Mouse (Mus musculus) B cell, adult 2 months (primary cell): Measurements from ENCODE around the gene Glg1.
"Not testable (repeated sequence)": the region's sequence is repeated elsewhere in the genome, so short reads cannot be mapped to it uniquely, and the experiment has no call there.

Source experiments
- DNase-seq, 2 experiments: peaks; one replicate each; pipeline ENCODE4 v3.0.0; 2022

Glg1 gene

GRCm38 (mm10) chr8:111258631-111259407 lies at the start of gene Glg1:
Glg1 (minus strand) TSS chr8:111259216.
- peak; percentile 97 to 98 for DNase-seq

- no peak for DNase-seq
These were observed 46.2 kb upstream of the Glg1 start for GRCm38 (mm10) chr8:111305031-111305730.

- DNase-seq: no peak
These were observed 45.3 kb upstream of the Glg1 start for GRCm38 (mm10) chr8:111304359-111304758.

DNA sequence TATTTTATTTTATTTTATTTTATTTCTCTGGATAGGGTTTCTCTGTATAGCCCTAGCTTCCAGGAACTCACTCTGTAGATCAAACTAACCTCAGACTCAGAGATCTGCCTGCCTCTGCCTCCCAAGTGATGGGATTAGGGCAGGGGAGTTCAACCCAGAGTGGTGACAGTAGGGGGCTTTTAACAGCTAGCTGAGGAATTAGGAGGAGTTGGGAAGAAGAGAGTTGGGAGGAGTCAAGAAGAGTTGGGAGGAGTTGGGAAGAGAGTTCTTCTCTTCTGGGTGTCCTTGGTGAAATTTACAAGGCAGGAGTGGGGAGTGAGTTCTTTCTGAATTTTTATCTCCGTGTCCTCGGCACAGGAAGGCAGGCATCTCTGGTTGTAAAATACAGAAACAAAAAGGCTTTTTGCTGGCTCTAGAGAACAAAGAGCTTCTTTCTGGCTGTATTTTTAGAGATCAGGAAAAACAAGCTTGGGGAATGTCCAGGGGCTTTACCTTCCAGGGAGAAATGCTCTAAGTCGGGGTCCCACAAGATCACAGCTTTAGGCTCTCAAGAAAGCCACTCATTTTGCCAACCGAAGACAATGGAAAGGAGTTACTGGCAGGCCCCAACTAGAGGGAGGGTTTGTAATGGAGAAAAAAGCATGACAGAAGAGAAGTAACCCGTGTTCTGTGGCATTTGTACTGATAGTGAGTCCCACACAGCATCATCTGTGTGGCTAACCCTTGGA lies 44.2 kb upstream of the Glg1 start:
- not testable (repeated sequence) for DNase-seq

GRCm38 (mm10) chr8:111300597-111301546 lies 41.9 kb upstream of the Glg1 start:
- DNase-seq: peak; percentile 26 to 30

DNA sequence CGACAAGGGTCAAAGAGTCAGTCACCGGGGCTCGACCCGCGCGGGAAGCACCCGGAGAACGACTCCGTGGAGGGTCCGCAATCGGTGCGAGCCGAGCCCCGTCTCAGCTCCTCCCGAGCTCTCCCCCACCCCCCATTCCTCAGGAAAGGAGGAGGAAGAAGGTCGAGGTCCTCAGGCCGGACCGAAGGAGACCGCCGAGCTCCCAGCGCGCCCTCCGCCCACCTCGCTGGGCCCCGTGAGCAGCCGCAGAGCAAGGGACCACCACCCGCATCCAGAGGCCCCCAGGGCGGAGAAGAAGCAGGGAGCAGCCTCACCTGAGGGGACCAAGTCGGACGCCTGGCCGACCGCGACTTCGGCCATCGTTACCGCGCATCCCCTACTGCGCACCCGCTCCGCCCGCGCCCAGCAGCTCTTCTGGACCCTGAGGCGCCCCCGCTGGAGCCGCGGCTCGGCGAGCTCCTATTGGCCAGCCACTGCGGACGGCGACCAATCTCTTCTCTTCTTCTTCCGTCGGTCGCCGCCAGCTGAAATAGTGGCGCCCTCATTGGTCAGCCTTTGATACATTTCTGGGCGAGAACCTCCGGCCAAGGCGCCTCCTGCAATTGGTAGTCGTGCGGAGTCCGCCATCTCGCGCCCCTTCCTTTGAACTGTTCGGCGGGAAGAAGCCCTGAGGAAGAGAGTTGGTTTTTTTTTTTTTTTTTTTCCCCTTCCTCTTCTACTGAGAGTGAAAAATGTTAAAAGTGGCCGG lies 41.0 kb upstream of the Glg1 start, which contains the start of gene Rfwd3:
Gene Rfwd3, minus strand, starts transcription at position 402 of the 748 bp plus-strand sequence.
- peak; percentile 91 to 93 for DNase-seq

DNA sequence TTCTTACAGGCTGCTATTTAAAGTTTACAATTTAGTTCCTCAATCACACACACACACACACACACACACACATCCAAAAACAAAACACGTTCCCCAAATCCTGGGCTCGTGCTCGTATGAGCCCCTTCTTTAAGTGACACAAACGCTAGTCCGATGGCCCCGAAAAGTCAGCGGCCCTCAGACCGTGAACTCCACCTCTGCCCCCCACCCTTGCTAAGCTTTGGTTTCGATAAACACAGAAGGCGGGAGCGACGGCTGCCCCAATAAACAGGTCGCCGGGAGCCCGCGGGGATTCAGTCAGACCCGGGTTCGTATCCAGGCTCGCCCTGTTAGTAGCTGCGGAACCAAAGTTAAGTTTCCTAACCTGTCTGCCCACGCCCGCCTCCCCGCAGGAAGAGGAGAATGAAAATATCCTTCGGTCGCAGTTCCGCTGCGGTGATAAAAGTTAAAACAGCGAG lies 40.4 kb upstream of the Glg1 start:
- peak; percentile 87 to 88 for DNase-seq

GRCm38 (mm10) chr8:111298011-111298410 lies 39.0 kb upstream of the Glg1 start:
- DNase-seq: no peak

DNA sequence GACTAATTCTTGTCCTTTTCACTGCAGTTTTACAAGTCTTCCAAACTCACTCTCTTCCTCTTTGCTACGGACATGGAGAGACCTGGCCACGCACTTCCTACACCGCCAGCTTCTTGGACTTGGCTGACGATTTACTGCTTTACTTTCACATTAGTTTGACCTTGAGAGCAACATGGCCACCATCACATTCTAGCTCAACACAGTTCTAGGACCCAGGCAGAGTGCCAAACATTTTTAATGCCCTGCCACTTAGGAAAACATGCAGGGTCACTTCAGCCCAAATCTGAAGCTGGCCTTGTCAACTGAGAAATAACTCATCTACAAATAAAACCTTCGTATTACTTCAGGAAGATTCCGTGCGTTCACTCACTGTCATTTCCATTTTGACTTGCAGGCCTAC lies 32.7 kb upstream of the Glg1 start:
- DNase-seq: no peak

DNA sequence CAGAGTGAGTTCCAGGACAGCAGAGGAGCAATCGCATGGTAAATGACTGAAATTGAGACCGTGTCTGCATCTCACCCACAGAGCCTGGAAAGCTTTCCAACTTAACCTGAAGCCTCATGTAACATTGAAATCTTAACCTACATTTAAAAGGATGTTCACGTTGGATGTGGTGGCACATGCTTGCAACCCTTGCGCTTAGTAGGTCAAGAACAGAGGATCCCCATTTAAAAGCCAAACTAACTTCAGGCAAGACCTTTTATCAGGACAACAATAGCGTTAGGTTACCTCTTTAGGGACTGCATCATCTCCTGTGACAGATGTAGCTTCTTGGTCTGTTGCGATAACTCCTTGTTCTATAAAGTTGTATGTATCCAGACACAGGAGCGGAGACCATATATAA lies 31.6 kb upstream of the Glg1 start:
- DNase-seq: no peak

DNA sequence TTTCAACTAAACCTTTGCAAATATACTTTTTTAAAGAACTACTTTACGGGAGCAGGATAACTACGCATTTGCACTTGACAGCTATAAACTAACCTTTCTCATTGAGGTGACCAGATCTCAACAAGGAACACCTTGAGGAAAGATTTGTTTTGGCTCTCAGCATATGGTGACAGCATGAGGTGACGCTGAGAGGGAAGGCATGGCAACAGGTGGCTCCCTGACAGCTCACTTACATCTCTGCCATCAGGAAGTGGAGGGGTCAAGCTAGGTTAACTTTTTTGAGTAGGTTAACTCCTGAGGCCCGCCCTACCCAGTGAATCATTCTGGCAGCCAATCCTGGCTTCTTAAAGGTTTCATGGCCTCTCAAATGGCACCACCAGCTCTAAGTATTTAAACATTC lies 26.6 kb upstream of the Glg1 start:
- no peak for DNase-seq

DNA sequence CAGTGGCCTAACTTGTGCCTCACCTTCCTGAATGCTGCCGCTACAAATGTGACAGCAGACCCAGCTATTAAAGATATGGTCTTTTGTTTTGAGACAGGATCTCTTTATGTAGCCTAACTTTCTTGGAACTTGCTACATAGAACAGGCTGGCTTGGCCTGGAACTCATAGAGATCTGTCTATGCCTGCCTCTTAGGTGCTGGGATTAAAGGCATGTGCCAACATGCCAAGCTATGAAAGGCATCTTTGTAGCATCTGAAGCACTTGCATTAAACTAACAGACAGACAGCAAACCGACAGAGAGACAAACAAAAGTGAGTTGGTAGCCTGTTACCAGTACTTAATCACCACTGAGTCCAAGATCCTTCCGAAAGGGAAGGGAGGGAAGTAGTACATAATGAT lies 23.1 kb upstream of the Glg1 start:
- no peak for DNase-seq

GRCm38 (mm10) chr8:111268277-111268676 lies 9.3 kb upstream of the Glg1 start:
- DNase-seq: no peak

GRCm38 (mm10) chr8:111266161-111266560 lies 7.1 kb upstream of the Glg1 start:
- not testable (repeated sequence) for DNase-seq

- DNase-seq: no peak
These were observed 5.7 kb upstream of the Glg1 start for GRCm38 (mm10) chr8:111264693-111265220.

GRCm38 (mm10) chr8:111261981-111262381 lies 3.0 kb upstream of the Glg1 start:
- DNase-seq: no peak

GRCm38 (mm10) chr8:111260251-111260650 lies 1.2 kb upstream of the Glg1 start:
- DNase-seq: no peak

GRCm38 (mm10) chr8:111259408-111259741 lies 359 bp upstream of the Glg1 start:
- DNase-seq: no peak

DNA sequence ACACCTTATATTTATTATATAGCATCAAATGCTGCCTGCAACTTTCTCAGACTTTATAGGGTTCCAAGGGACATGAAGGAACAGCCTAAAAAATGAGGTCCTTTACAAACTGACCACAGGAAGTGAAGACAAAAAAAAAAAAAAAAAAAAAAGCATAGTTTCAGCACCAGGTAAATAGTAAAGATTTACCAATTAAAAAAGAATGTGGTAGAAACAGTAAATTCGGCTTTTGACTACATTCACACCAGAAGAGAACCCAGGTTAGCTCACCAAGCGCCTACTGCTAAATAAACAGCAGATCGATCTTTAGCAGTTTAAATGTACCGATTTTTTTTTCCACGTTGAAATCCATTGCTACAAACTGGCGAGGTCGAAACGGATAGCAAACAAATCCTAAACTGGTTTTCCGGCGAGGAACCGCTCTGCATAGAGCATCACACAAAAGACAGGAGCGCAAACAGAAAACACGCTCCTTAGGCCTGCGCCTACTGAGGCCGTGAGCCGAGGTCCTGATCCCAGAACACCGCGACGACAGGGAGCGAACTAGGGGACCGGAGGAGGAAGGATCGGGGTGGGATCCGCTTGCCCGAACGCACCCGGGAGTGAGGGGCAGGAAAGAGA lies 896 bp downstream of the Glg1 start:
- DNase-seq: no peak

DNA sequence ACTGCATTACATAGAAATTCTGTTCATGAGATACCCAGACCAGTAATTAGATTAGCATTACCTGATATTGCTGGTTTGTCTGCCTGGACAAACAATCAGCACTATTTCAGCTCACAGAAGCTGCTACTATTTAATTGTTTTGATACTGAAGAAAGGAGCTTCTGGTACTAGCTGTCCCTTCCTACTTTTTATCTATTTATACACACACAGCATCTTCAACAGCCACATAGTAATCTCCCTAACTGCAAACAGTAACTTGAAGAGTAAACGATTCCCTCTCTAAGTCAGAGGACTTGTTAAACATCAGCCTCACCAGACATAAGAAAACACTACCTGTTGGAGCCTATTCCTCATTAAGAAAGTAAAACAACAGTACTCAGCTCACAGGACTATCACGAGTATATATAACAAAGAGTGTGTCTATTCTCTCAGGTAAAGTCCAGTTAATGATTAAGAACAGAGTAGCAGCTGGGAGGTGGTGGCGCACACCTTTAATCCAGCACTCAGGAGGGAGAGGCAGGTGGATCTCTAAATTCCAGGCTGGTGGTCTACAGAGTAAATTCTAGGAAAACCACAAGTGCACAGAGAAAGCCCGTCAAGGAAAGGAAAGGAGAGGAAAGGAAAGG lies 6.4 kb downstream of the Glg1 start:
- no peak for DNase-seq
